Mouse (Mus musculus): ENCODE data around the gene Olfr203. TPM values are rescaled to one million over a fixed set of nuclear protein-coding genes. Genes with fewer than 3 reads are reported as not detected.
"Not testable (repeated sequence)": the region's sequence is repeated elsewhere in the genome, so short reads cannot be mapped to it uniquely, and the experiment has no call there.

The Olfr203 gene
- total RNA-seq (2021) = not detected
- long read RNA-seq, experiment 1 = 0 reads
- long read RNA-seq, experiment 2 = 0 reads

DNA sequence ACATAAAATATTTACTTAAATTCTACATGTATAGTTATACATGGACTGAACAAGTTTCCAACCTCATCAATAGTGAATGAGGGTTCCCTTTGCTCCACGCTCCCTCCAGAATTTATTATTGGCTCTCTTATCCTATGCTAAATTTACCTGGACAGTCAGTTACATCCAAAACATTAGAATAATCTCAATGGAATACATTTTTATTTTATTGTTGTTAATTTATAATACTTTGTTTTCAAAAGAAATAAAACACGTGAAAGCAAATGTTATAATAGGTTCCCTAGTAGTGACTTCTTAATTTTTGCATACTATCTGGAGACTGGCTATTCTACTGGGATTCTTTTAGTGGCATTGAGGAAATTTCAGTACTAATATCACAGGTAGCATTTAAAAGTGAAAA, at the start of gene Olfr203:
Gene Olfr203, plus strand, starts transcription at position 301 of the 400 bp plus-strand sequence.
- no peak for DNase-seq (ENCODE audit: low spot score in 2 of 2)

DNA sequence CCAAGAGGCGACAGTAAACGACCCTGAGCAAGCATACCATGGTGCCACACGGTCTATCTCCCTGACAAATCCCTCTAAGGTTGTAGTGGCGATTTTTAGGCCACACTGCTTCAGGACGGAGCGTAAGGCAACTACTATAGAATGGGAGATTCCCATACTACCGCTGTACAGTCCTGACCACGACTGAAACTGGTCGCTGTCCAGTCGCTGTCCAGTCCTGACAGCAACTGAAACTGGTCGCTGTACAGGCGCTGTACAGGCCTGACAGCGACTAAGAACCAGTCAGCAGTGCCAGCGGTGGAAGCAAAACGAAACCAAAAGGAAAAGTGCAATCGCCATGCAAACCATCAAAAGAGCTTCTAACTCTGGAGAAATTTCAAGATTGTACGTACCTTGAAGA, 49.0 kb upstream of the Olfr203 start:
- DNase-seq (ENCODE audit: low spot score in 2 of 2) = no peak

GRCm38 (mm10) chr16:59269097-59269496, 29.6 kb upstream of the Olfr203 start:
- DNase-seq (ENCODE audit: low spot score in 2 of 2) = not testable (repeated sequence)

GRCm38 (mm10) chr16:59272532-59272931, 26.1 kb upstream of the Olfr203 start, which contains the start of gene Olfr201:
Olfr201 (minus strand) TSS chr16:59272632.
- DNase-seq (ENCODE audit: low spot score in 2 of 2) = not testable (repeated sequence)

DNA sequence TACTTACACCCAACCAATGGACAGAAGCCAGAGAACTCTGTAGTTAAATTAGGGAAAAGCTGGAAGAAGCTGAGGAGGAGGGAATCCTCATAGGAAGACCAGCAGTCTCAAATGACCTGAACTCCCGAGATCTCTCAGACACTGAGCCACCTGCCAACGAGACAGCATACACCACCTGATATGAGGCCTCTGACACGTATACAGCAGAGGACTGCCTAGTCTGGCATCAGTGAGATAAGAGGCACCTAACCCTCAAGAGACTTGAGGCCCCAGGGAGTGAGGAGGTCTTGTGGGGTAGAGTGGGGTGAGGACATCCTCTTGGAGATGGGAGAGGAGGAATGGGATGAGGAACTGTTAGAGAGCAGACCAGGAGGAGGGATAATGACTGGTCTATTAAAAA, 18.1 kb upstream of the Olfr203 start:
- no peak for DNase-seq (ENCODE audit: low spot score in 2 of 2)

GRCm38 (mm10) chr16:59283476-59283875, 15.2 kb upstream of the Olfr203 start:
- DNase-seq (ENCODE audit: low spot score in 2 of 2) = no peak

GRCm38 (mm10) chr16:59286693-59287092, 12.0 kb upstream of the Olfr203 start, which contains the start of gene Olfr202:
Olfr202 (minus strand) TSS chr16:59286793.
- no peak for DNase-seq (ENCODE audit: low spot score in 2 of 2)

- DNase-seq (ENCODE audit: low spot score in 2 of 2) = not testable (repeated sequence)
These were observed 11.1 kb upstream of the Olfr203 start for GRCm38 (mm10) chr16:59287576-59287975.

DNA sequence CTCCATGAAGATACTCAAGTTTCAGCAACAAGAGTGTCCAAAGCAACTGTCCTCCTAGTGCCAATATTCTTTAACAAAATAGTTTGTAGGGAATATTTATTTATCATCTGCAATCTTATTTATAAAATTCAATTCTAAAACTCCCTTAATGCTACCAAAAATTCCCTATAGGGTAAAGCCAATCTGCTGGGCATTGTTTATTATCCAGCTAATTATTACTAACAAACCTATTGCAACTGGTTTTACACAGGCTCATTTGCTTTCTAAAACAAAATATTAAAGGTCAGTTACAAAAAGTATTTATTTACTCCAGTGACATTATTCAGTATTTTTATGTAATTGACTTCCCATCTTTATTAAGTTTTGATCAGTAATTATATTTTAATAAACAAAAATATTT, 19.5 kb downstream of the Olfr203 start, which contains the start of gene Olfr204:
Gene Olfr204, minus strand, starts transcription at position 101 of the 400 bp plus-strand sequence.
- DNase-seq (ENCODE audit: low spot score in 2 of 2) = no peak

GRCm38 (mm10) chr16:59323262-59323661, 24.6 kb downstream of the Olfr203 start:
- DNase-seq (ENCODE audit: low spot score in 2 of 2) = not testable (repeated sequence)

DNA sequence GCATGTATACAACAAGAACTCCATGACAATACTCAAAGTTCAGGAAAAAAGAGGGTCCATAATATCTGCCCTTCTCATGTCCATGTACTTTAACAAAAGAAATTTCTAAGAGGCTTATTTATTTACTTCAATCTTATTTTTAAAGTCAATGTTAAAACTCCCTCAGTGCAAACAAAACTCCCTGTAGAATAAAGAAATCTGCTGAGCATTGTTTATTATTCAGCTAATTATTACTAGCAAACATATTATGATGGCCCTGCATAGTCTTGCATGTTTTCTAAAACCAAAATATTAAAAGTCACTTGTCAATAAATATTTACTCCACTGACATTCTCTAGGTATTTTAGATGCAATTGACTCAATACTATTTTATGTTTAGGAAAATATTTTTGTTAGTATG, 32.4 kb downstream of the Olfr203 start, which contains the start of gene Olfr205:
Gene Olfr205, minus strand, starts transcription at position 101 of the 400 bp plus-strand sequence.
- no peak for DNase-seq (ENCODE audit: low spot score in 2 of 2)

DNA sequence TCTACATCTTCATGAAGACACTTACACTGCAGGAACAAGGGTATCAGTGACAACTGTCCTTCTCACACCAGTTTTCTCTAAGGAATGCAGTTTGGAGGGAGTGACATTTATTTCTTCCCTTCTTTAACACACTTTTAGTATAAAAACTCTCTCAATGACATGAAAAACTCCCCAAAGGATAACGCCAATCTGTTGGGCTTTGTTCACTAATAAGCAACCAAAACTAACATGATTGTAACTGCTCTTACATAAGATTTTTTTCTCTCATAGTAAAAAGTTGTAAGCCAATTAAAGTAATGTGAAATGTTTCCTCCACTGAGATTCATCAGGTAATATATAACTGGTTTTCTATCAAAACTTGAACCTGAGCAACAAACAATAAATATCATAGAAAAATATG, 50.5 kb downstream of the Olfr203 start, which contains the start of gene Olfr206:
Gene Olfr206, minus strand, starts transcription at position 101 of the 400 bp plus-strand sequence.
- no peak for DNase-seq (ENCODE audit: low spot score in 2 of 2)

Other genes starting within 250 kb of the Olfr203 start
- not detected for gene Olfr190, start 220.9 kb upstream of the Olfr203 start, total RNA-seq (2021)
- gene Olfr191, start 209.1 kb upstream of the Olfr203 start, total RNA-seq (2021) = not detected
- gene Olfr193, start 187.0 kb upstream of the Olfr203 start, total RNA-seq (2021) = not detected
- gene Olfr194, start 177.8 kb upstream of the Olfr203 start, total RNA-seq (2021) = not detected
- not detected for gene Olfr195, start 151.8 kb upstream of the Olfr203 start, total RNA-seq (2021)
- gene Olfr196, start 128.4 kb upstream of the Olfr203 start, total RNA-seq (2021) = not detected
- gene Olfr198, start 95.3 kb upstream of the Olfr203 start, total RNA-seq (2021) = not detected
- not detected for gene Olfr199, start 79.1 kb upstream of the Olfr203 start, total RNA-seq (2021)
- not detected for gene Olfr201, start 26.2 kb upstream of the Olfr203 start, total RNA-seq (2021)
- not detected for gene Olfr202, start 12.1 kb upstream of the Olfr203 start, total RNA-seq (2021)
- not detected for gene Olfr204, start 19.4 kb downstream of the Olfr203 start, total RNA-seq (2021)
- gene Olfr205, start 32.3 kb downstream of the Olfr203 start, total RNA-seq (2021) = not detected
- not detected for gene Olfr206, start 50.4 kb downstream of the Olfr203 start, total RNA-seq (2021)
- gene Olfr209, start 65.1 kb downstream of the Olfr203 start, total RNA-seq (2021) = not detected
- gene Gabrr3, start 108.5 kb downstream of the Olfr203 start, total RNA-seq (2021) = not detected
- 10 to 100 TPM; 20.5 to 20.8 TPM for gene Riox2, start 172.9 kb downstream of the Olfr203 start, total RNA-seq (2021)

Data from adrenal gland, adult 18-20 months (tissue).